Mouse (Mus musculus): Measurements from ENCODE around the gene Mymk. TPM values are rescaled to one million over a fixed set of nuclear protein-coding genes. Genes with fewer than 3 reads are reported as not detected.

Mymk gene
- total RNA-seq (2021) (not detected), polyA plus RNA-seq (2012; rRNA removed) (0.08 TPM in 1 of 2 replicates, not detected in the other)
- long read RNA-seq = 0 reads

GRCm38 (mm10) chr2:27071978-27072377, at the start of gene Mymk:
Gene Mymk, minus strand, starts transcription at chr2:27072179.
- no peak for DNase-seq

GRCm38 (mm10) chr2:27120241-27120641, 48.3 kb upstream of the Mymk start:
- DNase-seq = peak; percentile 9

- DNase-seq = no peak
Measured at GRCm38 (mm10) chr2:27119766-27120165, 47.8 kb upstream of the Mymk start.

- DNase-seq = no peak
Measured at GRCm38 (mm10) chr2:27118452-27118851, 46.5 kb upstream of the Mymk start.

GRCm38 (mm10) chr2:27114169-27114568, 42.2 kb upstream of the Mymk start:
- DNase-seq = no peak

- no peak for DNase-seq
Measured at GRCm38 (mm10) chr2:27112585-27112984, 40.6 kb upstream of the Mymk start.

GRCm38 (mm10) chr2:27109052-27109451, 37.1 kb upstream of the Mymk start:
- no peak for DNase-seq

- DNase-seq = no peak
Measured at GRCm38 (mm10) chr2:27108144-27108543, 36.2 kb upstream of the Mymk start.

GRCm38 (mm10) chr2:27106816-27107215, 34.8 kb upstream of the Mymk start:
- DNase-seq = no peak

- no peak for DNase-seq
Measured at GRCm38 (mm10) chr2:27103554-27103953, 31.6 kb upstream of the Mymk start.

GRCm38 (mm10) chr2:27097776-27098175, 25.8 kb upstream of the Mymk start:
- DNase-seq = no peak

GRCm38 (mm10) chr2:27097241-27097656, 25.3 kb upstream of the Mymk start:
- no peak for DNase-seq

GRCm38 (mm10) chr2:27096341-27096981, 24.5 kb upstream of the Mymk start:
- no peak for DNase-seq

GRCm38 (mm10) chr2:27095178-27095577, 23.2 kb upstream of the Mymk start:
- no peak for DNase-seq

GRCm38 (mm10) chr2:27089238-27089637, 17.3 kb upstream of the Mymk start:
- no peak for DNase-seq

GRCm38 (mm10) chr2:27088700-27089099, 16.7 kb upstream of the Mymk start:
- DNase-seq = no peak

- peak; percentile 78 for DNase-seq
Measured at GRCm38 (mm10) chr2:27088071-27088644, 16.2 kb upstream of the Mymk start.

- DNase-seq = no peak
Measured at GRCm38 (mm10) chr2:27087581-27087980, 15.6 kb upstream of the Mymk start.

GRCm38 (mm10) chr2:27086483-27087010, 14.6 kb upstream of the Mymk start:
- DNase-seq = no peak

GRCm38 (mm10) chr2:27085801-27086200, 13.8 kb upstream of the Mymk start:
- no peak for DNase-seq

GRCm38 (mm10) chr2:27084963-27085362, 13.0 kb upstream of the Mymk start:
- DNase-seq = no peak

- peak; percentile 61 for DNase-seq
Measured at GRCm38 (mm10) chr2:27083761-27084475, 11.9 kb upstream of the Mymk start.

- DNase-seq = no peak
Measured at GRCm38 (mm10) chr2:27079649-27080048, 7.7 kb upstream of the Mymk start.
